Mouse (Mus musculus): Measurements from ENCODE around the gene Pappa2. TPM values are rescaled to one million over a fixed set of nuclear protein-coding genes. Genes with fewer than 3 reads are reported as not detected.

Pappa2 gene
- total RNA-seq, 1 experiment from 2014 or later, result not detected

GRCm38 (mm10) chr1:158918890-158919289 lies 61.4 kb downstream of the Pappa2 start:
- ATAC-seq (ENCODE audit: extremely low read depth, insufficient number of reproducible peaks, low FRiP score, poor library complexity, severe bottlenecking), result no peak

GRCm38 (mm10) chr1:158917067-158917466 lies 63.2 kb downstream of the Pappa2 start:
- no peak for ATAC-seq (ENCODE audit: extremely low read depth, insufficient number of reproducible peaks, low FRiP score, poor library complexity, severe bottlenecking)

- ATAC-seq (ENCODE audit: extremely low read depth, insufficient number of reproducible peaks, low FRiP score, poor library complexity, severe bottlenecking), result no peak
Observed at GRCm38 (mm10) chr1:158915592-158915991, 64.7 kb downstream of the Pappa2 start.

GRCm38 (mm10) chr1:158910661-158911060 lies 69.6 kb downstream of the Pappa2 start:
- ATAC-seq (ENCODE audit: extremely low read depth, insufficient number of reproducible peaks, low FRiP score, poor library complexity, severe bottlenecking), result no peak

GRCm38 (mm10) chr1:158897339-158897738 lies 83.0 kb downstream of the Pappa2 start:
- no peak for ATAC-seq (ENCODE audit: extremely low read depth, insufficient number of reproducible peaks, low FRiP score, poor library complexity, severe bottlenecking)

- no peak for ATAC-seq (ENCODE audit: extremely low read depth, insufficient number of reproducible peaks, low FRiP score, poor library complexity, severe bottlenecking)
Observed at GRCm38 (mm10) chr1:158894441-158894840, 85.8 kb downstream of the Pappa2 start.

- ATAC-seq (ENCODE audit: extremely low read depth, insufficient number of reproducible peaks, low FRiP score, poor library complexity, severe bottlenecking), result no peak
Observed at GRCm38 (mm10) chr1:158875487-158875886, 104.8 kb downstream of the Pappa2 start.

- no peak for ATAC-seq (ENCODE audit: extremely low read depth, insufficient number of reproducible peaks, low FRiP score, poor library complexity, severe bottlenecking)
Observed at GRCm38 (mm10) chr1:158874552-158875077, 105.7 kb downstream of the Pappa2 start.

- ATAC-seq (ENCODE audit: extremely low read depth, insufficient number of reproducible peaks, low FRiP score, poor library complexity, severe bottlenecking), result no peak
Observed at GRCm38 (mm10) chr1:158873631-158874030, 106.7 kb downstream of the Pappa2 start.

- no peak for ATAC-seq (ENCODE audit: extremely low read depth, insufficient number of reproducible peaks, low FRiP score, poor library complexity, severe bottlenecking)
Observed at GRCm38 (mm10) chr1:158871401-158871800, 108.9 kb downstream of the Pappa2 start.

GRCm38 (mm10) chr1:158860190-158860589 lies 120.1 kb downstream of the Pappa2 start:
- ATAC-seq (ENCODE audit: extremely low read depth, insufficient number of reproducible peaks, low FRiP score, poor library complexity, severe bottlenecking), result no peak

- ATAC-seq (ENCODE audit: extremely low read depth, insufficient number of reproducible peaks, low FRiP score, poor library complexity, severe bottlenecking), result no peak
Observed at GRCm38 (mm10) chr1:158853936-158854882, 126.1 kb downstream of the Pappa2 start.

GRCm38 (mm10) chr1:158852836-158853567 lies 127.3 kb downstream of the Pappa2 start:
- no peak for ATAC-seq (ENCODE audit: extremely low read depth, insufficient number of reproducible peaks, low FRiP score, poor library complexity, severe bottlenecking)

GRCm38 (mm10) chr1:158850459-158850858 lies 129.8 kb downstream of the Pappa2 start:
- no peak for ATAC-seq (ENCODE audit: extremely low read depth, insufficient number of reproducible peaks, low FRiP score, poor library complexity, severe bottlenecking)

GRCm38 (mm10) chr1:158844604-158845003 lies 135.7 kb downstream of the Pappa2 start:
- ATAC-seq (ENCODE audit: extremely low read depth, insufficient number of reproducible peaks, low FRiP score, poor library complexity, severe bottlenecking), result no peak

GRCm38 (mm10) chr1:158837151-158837550 lies 143.1 kb downstream of the Pappa2 start:
- ATAC-seq (ENCODE audit: extremely low read depth, insufficient number of reproducible peaks, low FRiP score, poor library complexity, severe bottlenecking), result no peak

- ATAC-seq (ENCODE audit: extremely low read depth, insufficient number of reproducible peaks, low FRiP score, poor library complexity, severe bottlenecking), result no peak
Observed at GRCm38 (mm10) chr1:158830152-158830551, 150.1 kb downstream of the Pappa2 start.

- ATAC-seq (ENCODE audit: extremely low read depth, insufficient number of reproducible peaks, low FRiP score, poor library complexity, severe bottlenecking), result no peak
Observed at GRCm38 (mm10) chr1:158827931-158828330, 152.4 kb downstream of the Pappa2 start.

GRCm38 (mm10) chr1:158819676-158820075 lies 160.6 kb downstream of the Pappa2 start:
- no peak for ATAC-seq (ENCODE audit: extremely low read depth, insufficient number of reproducible peaks, low FRiP score, poor library complexity, severe bottlenecking)

- no peak for ATAC-seq (ENCODE audit: extremely low read depth, insufficient number of reproducible peaks, low FRiP score, poor library complexity, severe bottlenecking)
Observed at GRCm38 (mm10) chr1:158816479-158816878, 163.8 kb downstream of the Pappa2 start.

Measured in neutrophil, adult 5-6 weeks (primary cell).